Mouse (Mus musculus) heart, embryonic 12.5 days (tissue): Measurements from ENCODE around the gene Clca3b. TPM values are rescaled to one million over a fixed set of nuclear protein-coding genes. Genes with fewer than 3 reads are reported as not detected.
"Not testable (repeated sequence)": the region's sequence is repeated elsewhere in the genome, so short reads cannot be mapped to it uniquely, and the experiment has no call there.

Experiments used
- ATAC-seq: fragments of 200-750 bp; cut with Nextera tagmentation; 2 replicates; pipeline ENCODE4 v1.8.0; 2017; ENCODE audit warnings: moderate TSS enrichment, moderate library complexity; ENCODE audit not compliant: insufficient number of reproducible peaks, low FRiP score
- H3K27ac ChIP-seq: fragments of 300-500 bp; sonication (generic); 2 replicates; pipeline ENCODE4 v1.5.1; 2016; ENCODE audit warnings: mild to moderate bottlenecking, moderate library complexity; ENCODE audit not compliant: poor library complexity, severe bottlenecking
- H3K27me3 ChIP-seq: fragments of 300-500 bp; sonication (generic); replicated peaks from 2 replicates; pipeline ENCODE4 v1.6.1; 2016; ENCODE audit warnings: mild to moderate bottlenecking, moderate library complexity
- H3K36me3 ChIP-seq: fragments of 300-500 bp; sonication (generic); 2 replicates; pipeline ENCODE4 v1.6.1; 2016; ENCODE audit warnings: mild to moderate bottlenecking, moderate library complexity
- H3K4me1 ChIP-seq: fragments of 300-500 bp; sonication (generic); replicated peaks from 2 replicates; pipeline ENCODE4 v1.6.1; 2016; ENCODE audit warnings: mild to moderate bottlenecking
- H3K4me2 ChIP-seq: fragments of 300-500 bp; sonication (generic); 2 replicates; pipeline ENCODE4 v1.6.1; 2016; ENCODE audit warnings: mild to moderate bottlenecking, moderate library complexity
- H3K4me3 ChIP-seq: fragments of 300-500 bp; sonication (generic); 2 replicates; pipeline ENCODE4 v1.5.1; 2016; ENCODE audit warnings: mild to moderate bottlenecking
- H3K9ac ChIP-seq: fragments of 300-500 bp; sonication (generic); 2 replicates; pipeline ENCODE4 v1.6.1; 2016; ENCODE audit warnings: mild to moderate bottlenecking, moderate library complexity
- H3K9me3 ChIP-seq: fragments of 300-500 bp; sonication (generic); replicated peaks from 2 replicates; pipeline ENCODE4 v1.6.1; 2016; ENCODE audit warnings: mild to moderate bottlenecking, moderate library complexity
- WGBS: fragments of 180-500 bp; shearing (Covaris S2); methylation state at CpG from one replicate; pipeline ENCODE4 v1.1.7; 2016; 5-methylcytosine and 5-hydroxymethylcytosine counted together
- polyA plus RNA-seq: library from polyadenylated mRNA; unstranded; fragments of >200 nt; fragmentation: Nextera tagmentation; extraction: Ambion mirVana; gene quantifications from 2 replicates; pipeline ENCODE4 v1.2.1, GENCODE M21; 2016

The Clca3b gene
- polyA plus RNA-seq, result not detected in 2 replicates

DNA sequence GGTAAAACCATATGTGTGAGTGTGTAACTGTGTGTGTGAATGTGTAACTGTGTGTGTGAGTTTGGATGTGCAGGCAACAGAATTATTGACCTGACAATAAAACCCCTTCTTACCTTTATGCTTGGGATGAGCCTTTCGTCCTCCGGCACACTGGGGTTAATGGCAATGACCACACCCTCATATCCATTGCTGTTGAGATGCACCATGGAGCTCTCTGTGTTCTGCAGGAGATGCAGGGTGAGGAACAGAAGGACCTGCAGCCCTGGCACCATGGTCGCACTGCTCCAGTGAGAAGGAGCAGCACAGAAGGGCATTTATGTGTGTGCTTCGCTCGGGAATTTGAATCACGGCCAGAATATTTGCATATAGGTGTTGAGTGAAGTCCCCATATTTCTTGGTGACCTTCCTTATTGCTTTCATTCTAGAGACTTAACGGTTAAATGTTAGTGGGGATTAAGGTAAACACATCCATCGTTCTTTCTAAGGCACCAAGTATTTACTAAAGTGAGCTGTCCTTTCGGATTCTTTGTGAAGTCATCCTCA, at the start of gene Clca3b:
Gene Clca3b (minus strand): TSS at position 344 of the 543 bp plus-strand sequence.
- H3K4me3 ChIP-seq, H3K4me2 ChIP-seq, H3K36me3 ChIP-seq, H3K9ac ChIP-seq, H3K4me1 ChIP-seq, H3K9me3 ChIP-seq, ATAC-seq, H3K27me3 ChIP-seq, H3K27ac ChIP-seq: not testable (repeated sequence)
- WGBS, result 89% methylated on average over 9 of the region's 9 CpGs

DNA sequence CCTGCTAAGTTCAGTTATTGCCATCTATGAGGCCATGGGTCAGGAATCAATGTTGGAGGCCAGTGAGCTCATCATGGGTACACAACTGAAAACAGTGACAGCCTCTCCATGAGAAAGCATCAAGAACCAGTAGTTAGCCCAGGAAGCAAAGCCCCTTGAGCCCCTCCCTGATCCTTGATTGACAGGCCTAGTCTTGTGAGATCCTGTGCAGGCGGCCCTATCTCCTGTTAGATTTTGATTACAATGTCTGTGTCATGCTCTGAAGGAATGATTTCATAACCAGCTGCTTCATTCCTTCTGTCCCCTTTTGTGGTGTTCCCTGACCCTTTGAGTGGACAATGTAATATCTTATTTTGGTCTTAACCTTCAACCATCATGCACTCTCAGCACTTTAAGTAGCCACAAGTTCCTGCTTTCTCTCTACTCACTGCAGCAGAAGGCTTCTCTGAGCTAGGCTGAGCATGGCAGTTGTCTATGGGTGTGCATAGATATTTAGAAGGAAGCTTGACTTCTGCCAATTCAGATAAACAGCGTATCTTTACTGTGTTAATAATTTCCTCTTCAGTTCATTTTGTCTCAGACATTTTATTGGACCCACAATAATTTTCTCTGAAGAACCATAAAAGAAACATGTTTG, 48.0 kb upstream of the Clca3b start:
- Histone ChIP-seq H3K27ac (no peak overlapping the region), H3K9me3 (no peaks in the 10 kb centered on the region), H3K4me2 (no peak overlapping the region), H3K27me3 (no peaks in the 10 kb centered on the region), H3K4me1 (no peaks in the 10 kb centered on the region), H3K4me3 (no peak overlapping the region), H3K9ac (no peak overlapping the region), H3K36me3 (no peaks in the 10 kb centered on the region)
- 77% methylated on average over 2 of the region's 2 CpGs for WGBS
- ATAC-seq, result no peak

DNA sequence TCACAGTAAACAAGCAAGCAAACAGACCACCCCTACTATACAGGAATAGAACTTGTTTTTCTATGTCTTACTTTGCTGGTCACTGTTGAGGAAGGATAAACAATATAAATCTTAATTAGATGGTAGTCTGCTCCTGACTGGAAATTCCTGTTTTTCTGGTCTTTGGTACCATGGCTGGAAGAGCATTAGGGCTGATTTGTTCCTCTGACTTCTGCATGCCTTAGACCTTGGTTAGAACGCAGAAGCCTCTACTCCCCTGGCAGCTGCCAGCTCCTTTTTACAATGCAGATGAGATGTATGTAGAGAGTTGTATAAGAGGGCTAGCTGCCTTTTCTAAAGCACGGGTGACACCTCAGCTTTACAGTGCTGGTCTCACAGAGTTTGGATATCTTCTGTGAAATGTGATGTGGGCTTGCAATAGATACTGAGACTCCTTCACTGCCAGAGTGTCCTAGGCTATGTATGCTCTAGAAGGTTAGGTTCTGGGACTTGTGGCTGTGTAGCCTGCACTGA, 41.1 kb upstream of the Clca3b start:
- no peak for ATAC-seq
- Histone ChIP-seq H3K9ac (no peak overlapping the region), H3K9me3 (no peaks in the 10 kb centered on the region), H3K27me3 (no peaks in the 10 kb centered on the region), H3K27ac (no peak overlapping the region), H3K4me3 (no peak overlapping the region), H3K4me1 (peaks cover 3% of the 10 kb centered on the region; the same call in 1 of the 2 replicates), H3K4me2 (no peak overlapping the region), H3K36me3 (no peaks in the 10 kb centered on the region)
- WGBS, result 59% methylated on average over 2 of the region's 2 CpGs

DNA sequence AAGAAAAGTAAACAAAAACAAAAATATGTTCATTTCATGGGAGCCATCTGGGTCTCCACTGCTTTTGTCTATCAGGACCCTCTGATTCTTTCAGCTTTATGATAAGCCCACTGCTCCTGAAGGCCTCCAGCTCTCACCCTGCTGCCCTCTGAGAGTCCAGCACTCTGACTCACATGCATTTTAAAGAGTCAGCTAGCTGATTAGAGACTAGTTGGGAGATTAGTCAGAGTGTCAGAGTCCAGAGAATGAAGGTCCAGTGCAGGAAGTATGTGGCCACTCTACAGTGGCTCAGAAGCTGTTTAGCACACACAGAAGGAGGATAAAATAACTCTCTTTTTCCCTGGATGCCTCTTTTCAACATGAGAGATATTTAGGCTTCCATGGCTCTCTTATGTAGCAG, 37.8 kb upstream of the Clca3b start:
- Histone ChIP-seq H3K27ac (no peak overlapping the region), H3K9me3 (no peaks in the 10 kb centered on the region), H3K9ac (no peak overlapping the region), H3K4me2 (no peak overlapping the region), H3K27me3 (no peaks in the 10 kb centered on the region), H3K4me1 (peaks cover 3% of the 10 kb centered on the region; the same call in 1 of the 2 replicates), H3K36me3 (no peaks in the 10 kb centered on the region), H3K4me3 (no peak overlapping the region)
- ATAC-seq, result no peak

DNA sequence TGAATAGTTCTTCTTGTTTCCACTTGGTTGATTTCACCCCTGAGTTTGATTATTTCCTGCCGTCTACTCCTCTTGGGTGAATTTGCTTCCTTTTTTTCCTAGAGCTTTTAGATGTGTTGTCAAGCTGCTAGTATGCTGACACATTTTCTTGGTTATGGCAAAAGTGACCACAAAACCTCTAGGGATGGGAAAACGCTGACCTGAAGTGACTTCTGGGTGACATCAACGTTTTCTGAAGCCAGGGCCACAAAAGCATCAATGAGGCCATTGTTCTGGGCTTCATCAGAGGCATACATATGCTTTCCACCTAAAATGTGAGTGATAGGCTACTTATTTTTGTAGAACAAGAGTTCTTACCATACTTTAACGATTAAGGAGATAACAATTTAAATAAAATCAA, 22.9 kb upstream of the Clca3b start:
- H3K9me3 ChIP-seq, H3K27ac ChIP-seq, H3K36me3 ChIP-seq, H3K4me1 ChIP-seq, H3K4me3 ChIP-seq, H3K27me3 ChIP-seq, ATAC-seq, H3K9ac ChIP-seq, H3K4me2 ChIP-seq: not testable (repeated sequence)
- WGBS, result 65% methylated on average over 4 of the region's 4 CpGs

DNA sequence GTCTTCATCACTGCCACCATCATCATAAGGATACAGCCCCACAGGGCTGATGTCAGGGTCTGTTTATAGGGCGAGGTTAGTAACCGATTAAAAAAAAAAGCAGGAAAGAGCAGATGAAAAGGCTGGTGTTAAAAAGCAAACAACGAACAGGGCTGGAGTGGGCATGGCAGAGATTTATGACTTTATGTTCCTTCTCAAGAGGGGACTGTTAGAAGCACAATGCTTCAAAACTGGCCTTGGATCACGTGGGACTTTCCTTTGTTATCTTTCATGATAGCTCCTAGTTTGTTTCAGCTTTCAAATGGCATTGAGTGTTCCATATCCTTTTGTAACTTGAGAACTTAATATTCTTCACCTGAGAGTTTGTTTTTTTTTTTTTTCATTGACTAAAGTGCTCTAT, 427 bp upstream of the Clca3b start:
- peaks cover 5% of the 10 kb centered on the region; the same call in 1 of the 2 replicates for H3K9me3 ChIP-seq
- H3K27me3 ChIP-seq, result no peaks in the 10 kb centered on the region
- no peak for ATAC-seq
- H3K36me3 ChIP-seq, result no peaks in the 10 kb centered on the region
- no peak overlapping the region for H3K4me2 ChIP-seq
- no peak overlapping the region for H3K9ac ChIP-seq
- 62% methylated on average over 4 of the region's 4 CpGs for WGBS
- no peaks in the 10 kb centered on the region for H3K4me1 ChIP-seq
- no peak overlapping the region for H3K4me3 ChIP-seq
- no peak overlapping the region for H3K27ac ChIP-seq

DNA sequence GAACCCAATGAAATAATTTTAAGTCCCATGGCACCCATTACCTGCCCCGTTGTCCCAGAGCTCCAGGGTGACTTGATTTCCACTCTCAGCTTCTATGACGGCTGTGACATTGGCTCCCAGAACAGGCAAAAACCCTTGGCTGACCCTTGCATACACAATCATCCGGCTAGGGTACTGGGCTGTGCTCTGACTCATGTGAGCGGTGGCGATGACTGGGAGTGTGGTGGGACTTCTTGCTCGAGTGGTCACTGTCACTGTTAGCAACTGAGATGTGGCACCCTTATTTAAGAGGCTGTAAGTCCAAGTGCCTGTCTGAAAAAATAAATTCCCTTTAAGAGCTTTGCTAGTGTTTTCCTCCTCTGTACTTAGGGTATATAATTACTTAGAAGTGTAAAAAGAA, 21.9 kb downstream of the Clca3b start:
- Histone ChIP-seq H3K27ac (no peak overlapping the region), H3K4me3 (no peak overlapping the region), H3K27me3 (no peaks in the 10 kb centered on the region), H3K9me3 (no peaks in the 10 kb centered on the region), H3K4me1 (no peaks in the 10 kb centered on the region), H3K36me3 (no peaks in the 10 kb centered on the region), H3K9ac (no peak overlapping the region), H3K4me2 (no peak overlapping the region)
- 75% methylated on average over 6 of the region's 6 CpGs for WGBS
- no peak for ATAC-seq

DNA sequence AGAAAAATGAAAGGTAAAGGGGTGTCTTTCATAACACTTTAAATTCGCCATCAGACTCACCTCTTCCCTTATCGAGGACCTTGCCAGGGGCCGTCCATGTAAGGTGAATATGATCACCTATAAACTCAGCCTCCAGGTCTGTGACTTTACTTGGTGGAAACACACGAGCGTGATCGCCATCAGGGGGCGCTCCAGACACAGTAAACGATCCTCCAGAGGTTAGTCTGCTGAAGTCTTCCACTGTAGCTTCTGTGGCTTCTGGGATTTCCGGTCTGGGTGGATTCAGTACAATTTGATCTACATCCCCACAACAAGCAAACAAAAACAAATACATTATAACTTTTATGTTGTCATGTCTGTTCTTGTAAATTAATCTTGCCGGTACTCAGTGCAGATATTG, 24.0 kb downstream of the Clca3b start:
- no peaks in the 10 kb centered on the region for H3K27me3 ChIP-seq
- H3K9me3 ChIP-seq, result no peaks in the 10 kb centered on the region
- WGBS, result 17% methylated on average over 10 of the region's 10 CpGs
- ATAC-seq, result no peak; the same call in 1 of the 2 replicates
- H3K9ac ChIP-seq, result no peak overlapping the region
- H3K4me2 ChIP-seq, result no peak overlapping the region
- H3K4me3 ChIP-seq, result no peak overlapping the region
- no peaks in the 10 kb centered on the region for H3K36me3 ChIP-seq
- H3K27ac ChIP-seq, result no peak overlapping the region
- no peaks in the 10 kb centered on the region; the same call in 1 of the 2 replicates for H3K4me1 ChIP-seq

DNA sequence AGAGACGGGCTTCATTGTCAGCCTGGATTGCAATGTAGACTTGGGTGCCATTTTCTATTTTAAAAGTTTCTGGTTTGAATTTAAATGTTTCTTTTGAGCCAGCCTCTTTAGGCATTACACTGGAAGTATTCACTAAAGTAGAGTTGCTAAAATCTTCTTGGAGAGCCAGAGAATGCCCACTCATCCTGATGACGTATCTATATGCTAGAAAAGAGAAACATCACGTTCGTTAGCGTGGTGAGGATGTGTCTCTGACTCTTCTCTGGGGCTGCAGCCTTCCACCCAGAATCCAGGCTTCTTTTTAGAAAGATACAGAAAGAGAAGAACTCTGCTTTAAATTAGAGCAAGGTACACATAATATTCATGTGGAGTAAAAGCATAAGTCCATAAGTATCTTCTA, 25.8 kb downstream of the Clca3b start:
- WGBS, result 78% methylated on average over 5 of the region's 5 CpGs

DNA sequence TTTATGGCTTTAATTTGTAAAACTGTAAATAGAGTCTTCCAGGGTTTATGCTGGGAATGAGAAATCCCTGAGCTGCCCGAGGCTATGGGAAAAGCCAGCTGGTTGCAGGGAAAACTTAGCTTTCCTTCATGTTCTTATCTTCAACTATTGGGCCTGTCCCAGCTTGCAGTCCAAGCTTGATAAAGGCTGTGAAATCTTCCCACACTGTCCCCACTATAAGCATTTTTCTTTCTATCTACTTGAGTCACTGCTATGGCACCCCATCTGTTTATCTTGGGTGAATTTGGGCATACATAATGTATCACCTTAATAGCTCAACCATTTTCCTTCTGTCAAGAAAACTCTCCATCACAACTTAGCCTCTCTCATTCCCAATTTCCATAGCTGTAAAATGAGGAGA, 28.5 kb downstream of the Clca3b start:
- Histone ChIP-seq H3K4me1 (no peaks in the 10 kb centered on the region; the same call in 1 of the 2 replicates), H3K9ac (no peak overlapping the region), H3K9me3 (no peaks in the 10 kb centered on the region), H3K4me3 (no peak overlapping the region), H3K4me2 (no peak overlapping the region), H3K36me3 (no peaks in the 10 kb centered on the region), H3K27ac (no peak overlapping the region), H3K27me3 (no peaks in the 10 kb centered on the region)
- 18% methylated on average over 1 of the region's 1 CpGs for WGBS
- ATAC-seq, result no peak

More for the DNA sequence above, 25.8 kb downstream of the Clca3b start:
- ATAC-seq, result no peak
- no peaks in the 10 kb centered on the region; the same call in 1 of the 2 replicates for H3K4me1 ChIP-seq
- H3K9ac ChIP-seq, result no peak overlapping the region
- H3K4me3 ChIP-seq, result no peak overlapping the region
- no peaks in the 10 kb centered on the region for H3K9me3 ChIP-seq
- H3K27ac ChIP-seq, result no peak overlapping the region
- no peaks in the 10 kb centered on the region for H3K36me3 ChIP-seq
- no peaks in the 10 kb centered on the region for H3K27me3 ChIP-seq
- no peak overlapping the region for H3K4me2 ChIP-seq

DNA sequence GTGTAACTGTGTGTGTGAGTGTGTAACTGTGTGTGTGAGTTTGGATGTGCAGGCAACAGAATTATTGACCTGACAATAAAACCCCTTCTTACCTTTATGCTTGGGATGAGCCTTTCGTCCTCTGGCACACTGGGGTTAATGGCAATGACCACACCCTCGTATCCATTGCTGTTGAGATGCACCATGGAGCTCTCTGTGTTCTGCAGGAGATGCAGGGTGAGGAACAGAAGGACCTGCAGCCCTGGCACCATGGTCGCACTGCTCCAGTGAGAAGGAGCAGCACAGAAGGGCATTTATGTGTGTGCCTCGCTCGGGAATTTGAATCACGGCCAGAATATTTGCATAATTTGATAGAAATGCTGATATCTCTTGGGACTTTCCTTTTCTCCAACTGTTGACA, 29.9 kb downstream of the Clca3b start, which contains the start of gene Clca3a2:
Gene Clca3a2 (minus strand): TSS at position 276 of the 400 bp plus-strand sequence.
- not testable (repeated sequence) for H3K9me3 ChIP-seq, H3K4me2 ChIP-seq, H3K27me3 ChIP-seq, ATAC-seq, H3K4me3 ChIP-seq, H3K27ac ChIP-seq, H3K36me3 ChIP-seq, H3K4me1 ChIP-seq, H3K9ac ChIP-seq
- WGBS, result 64% methylated on average over 6 of the region's 6 CpGs
